Mouse (Mus musculus) spleen, adult 2 months (tissue): ENCODE measurements around the gene L3mbtl2.

Experiments used
- CTCF ChIP-seq: fragments of 200-500 bp; IDR thresholded peaks from 2 replicates; pipeline ENCODE4 v1.5.1; 2011; ENCODE audit warnings: mild to moderate bottlenecking, inconsistent platforms; ENCODE audit not compliant: insufficient read depth, insufficient read length, insufficient replicate concordance; ENCODE audit errors: extremely low read depth
- POLR2A ChIP-seq: fragments of 200-500 bp; IDR thresholded peaks from 2 replicates; pipeline ENCODE4 v1.6.1; 2011; ENCODE audit warnings: low read depth, low read length, inconsistent platforms

DNA sequence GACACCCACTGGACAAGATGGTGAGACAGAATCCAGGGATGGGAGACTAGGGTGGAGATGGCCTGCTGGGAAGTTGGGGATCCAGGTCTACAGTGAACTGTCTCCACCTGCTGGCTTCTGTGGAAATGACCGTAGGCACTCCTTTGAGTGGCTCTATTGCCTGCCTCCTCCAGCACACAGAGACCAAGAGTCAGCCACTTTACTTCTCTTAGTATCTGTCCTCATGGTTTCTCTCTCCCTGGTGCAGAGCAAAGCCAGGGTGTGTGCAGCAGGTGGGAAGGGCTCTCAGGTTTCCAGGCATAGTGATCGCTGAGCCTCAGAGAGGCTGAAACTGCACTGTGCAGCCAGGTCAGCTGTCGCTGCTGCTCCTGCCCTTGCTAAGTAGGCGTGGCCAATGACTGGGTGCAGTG, 6.5 kb downstream of the L3mbtl2 start:
- no peak for TF ChIP-seq POLR2A
- TF ChIP-seq CTCF: peak; percentile 35; the same call in 1 of the 2 replicates
